Mouse (Mus musculus) neutrophil, adult 83 days (primary cell): ENCODE measurements around the gene Flvcr1. TPM values are rescaled to one million over a fixed set of nuclear protein-coding genes. Genes with fewer than 3 reads are reported as not detected.

Experiments used
- total RNA-seq, 2 experiments: library from RNA; stranded (reverse); gene quantifications; one replicate each; pipeline ENCODE4 v1.2.4; 2023

Flvcr1 gene
- 10 to 100 TPM; 39.6 to 45.0 TPM for total RNA-seq

GRCm38 (mm10) chr1:191026021-191026713 lies at the start of gene Flvcr1:
TSS of gene Flvcr1 (minus strand) at chr1:191026158.

GRCm38 (mm10) chr1:191062781-191063485 lies 37.0 kb upstream of the Flvcr1 start, which contains the start of the genes Tatdn3 and Nsl1:
TSS of gene Tatdn3 (minus strand) at chr1:191062932.
TSS of gene Nsl1 (plus strand) at chr1:191063012.

GRCm38 (mm10) chr1:191036554-191037334 lies 10.8 kb upstream of the Flvcr1 start, which contains the start of gene Spata45:
TSS of gene Spata45 (plus strand) at chr1:191036639.

GRCm38 (mm10) chr1:190979100-190979563 lies 46.8 kb downstream of the Flvcr1 start, which contains the start of gene Vash2:
TSS of gene Vash2 (minus strand) at chr1:190979296.

Other genes with a start within 250 kb of the Flvcr1 start
- gene Rps6kc1, start 114.4 kb downstream of the Flvcr1 start, total RNA-seq, result 10 to 100 TPM; 46.8 to 47.6 TPM
- gene Angel2, start 101.0 kb downstream of the Flvcr1 start, total RNA-seq, result 10 to 100 TPM; 28.9 to 32.0 TPM
- gene Vash2, start 46.9 kb downstream of the Flvcr1 start, total RNA-seq, result not detected
- not detected for gene Spata45, start 10.5 kb upstream of the Flvcr1 start, total RNA-seq
- gene Tatdn3, start 36.8 kb upstream of the Flvcr1 start, total RNA-seq, result 10 to 100 TPM in 1 of 2 experiments, 1 to 10 TPM in 1; 9.8 to 11.4 TPM
- gene Nsl1, start 36.9 kb upstream of the Flvcr1 start, total RNA-seq, result 10 to 100 TPM; 11.8 to 14.5 TPM
- gene Batf3, start 71.7 kb upstream of the Flvcr1 start, total RNA-seq, result 1 to 10 TPM; 2.4 to 4.7 TPM
- gene Fam71a, start 138.7 kb upstream of the Flvcr1 start, total RNA-seq, result 10 to 100 TPM; 19.5 to 33.2 TPM
- 100 to 1,000 TPM; 294 to 313 TPM for gene Atf3, start 191.9 kb upstream of the Flvcr1 start, total RNA-seq